Mouse (Mus musculus): ENCODE results near the gene Colq.
A peak's percentile ranks its signal among the peaks of the same experiment; 100 is the strongest.
"Not testable (repeated sequence)": the region's sequence is repeated elsewhere in the genome, so short reads cannot be mapped to it uniquely, and the experiment has no call there.

The Colq gene

DNA sequence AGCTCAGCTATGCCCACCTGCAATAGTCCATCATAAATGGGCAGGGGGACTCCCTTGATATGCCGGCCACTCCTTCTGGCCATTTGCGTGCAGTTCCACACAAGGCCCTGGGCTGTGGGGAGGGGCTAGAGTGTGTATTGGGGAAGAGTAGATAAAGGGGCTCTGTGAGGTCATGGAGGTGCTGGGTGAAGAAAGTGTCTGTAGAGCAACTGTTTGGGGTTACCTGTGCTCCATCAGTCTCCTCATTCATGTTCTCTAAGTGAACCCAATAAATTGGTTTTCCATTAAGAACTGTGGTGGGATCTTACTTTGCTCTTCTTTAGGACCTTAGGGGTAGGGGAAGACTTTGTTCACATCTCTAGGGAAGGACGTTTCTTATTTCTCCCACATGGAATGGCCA is at the start of gene Colq:
Gene Colq (minus strand): TSS at position 101 of the 400 bp plus-strand sequence.
- no peak for DNase-seq (ENCODE audit: low read depth, low spot score)

DNA sequence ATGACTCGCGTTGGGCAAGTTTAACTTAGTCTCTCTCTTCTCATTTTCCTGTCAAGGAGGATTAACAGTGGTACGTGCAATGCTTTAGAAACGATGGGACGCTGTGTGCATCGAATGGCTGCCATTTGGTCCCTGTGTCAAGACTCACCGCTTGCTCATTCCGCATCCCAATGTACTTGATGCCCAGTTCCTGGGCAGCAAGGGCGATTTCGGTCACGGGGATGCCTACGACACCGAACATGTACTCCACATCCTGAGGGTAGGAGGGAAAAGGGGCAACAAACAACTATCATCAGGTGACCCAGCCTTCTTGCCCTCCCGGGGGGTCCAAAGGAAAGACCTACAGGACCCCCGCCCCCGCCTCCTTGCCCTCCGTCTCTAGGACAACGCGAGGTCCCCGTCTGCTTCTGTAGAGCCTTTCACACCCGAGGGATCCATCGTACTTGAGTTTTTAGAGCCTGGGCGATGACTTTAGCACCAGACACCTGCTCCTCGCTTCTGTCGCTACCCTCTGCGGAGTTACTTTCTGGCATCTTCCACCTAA is 49.3 kb upstream of the Colq start, which contains the start of gene Gm49387:
Gene Gm49387 (minus strand): TSS at position 533 of the 544 bp plus-strand sequence.
- no peak for DNase-seq (ENCODE audit: low read depth, low spot score)

DNA sequence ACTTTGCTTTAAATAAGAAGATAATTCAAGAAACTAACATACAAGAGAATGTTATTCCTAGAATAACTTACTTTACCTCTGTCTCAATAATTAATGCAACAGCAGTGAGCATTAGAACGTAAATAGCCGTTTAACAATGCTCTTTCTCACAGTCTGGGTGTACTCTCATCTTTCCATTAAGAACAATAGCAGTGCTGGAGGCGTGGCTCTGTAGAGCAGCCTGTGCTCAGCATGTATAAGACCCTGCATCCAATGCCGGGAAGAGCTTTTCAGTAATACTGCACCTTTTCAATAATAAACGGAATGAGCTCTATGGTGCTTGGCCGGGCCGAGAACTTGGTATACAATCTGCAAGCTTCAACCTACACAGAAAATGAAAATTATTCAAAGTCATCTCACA is 39.5 kb upstream of the Colq start:
- no peak for DNase-seq (ENCODE audit: low read depth, low spot score)

DNA sequence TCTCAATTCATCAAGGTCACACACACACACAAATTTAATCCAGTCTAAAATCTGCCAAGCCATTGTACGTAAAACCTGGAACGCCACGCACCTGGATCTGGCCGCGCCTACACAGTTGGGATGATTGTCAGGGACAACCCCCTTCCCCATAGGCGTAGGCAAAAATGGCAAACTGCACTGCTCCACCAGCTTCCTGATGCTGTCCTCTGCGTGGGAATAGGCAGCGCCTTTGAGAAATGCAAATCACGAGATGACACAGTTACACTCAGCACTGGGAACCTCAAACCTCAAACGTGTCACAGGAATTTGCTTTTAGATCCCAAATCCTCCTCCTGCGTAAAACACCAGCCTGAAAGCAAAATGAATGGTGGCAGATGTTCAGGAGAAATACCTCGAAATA is 31.6 kb upstream of the Colq start:
- DNase-seq (ENCODE audit: low read depth, low spot score) = no peak

DNA sequence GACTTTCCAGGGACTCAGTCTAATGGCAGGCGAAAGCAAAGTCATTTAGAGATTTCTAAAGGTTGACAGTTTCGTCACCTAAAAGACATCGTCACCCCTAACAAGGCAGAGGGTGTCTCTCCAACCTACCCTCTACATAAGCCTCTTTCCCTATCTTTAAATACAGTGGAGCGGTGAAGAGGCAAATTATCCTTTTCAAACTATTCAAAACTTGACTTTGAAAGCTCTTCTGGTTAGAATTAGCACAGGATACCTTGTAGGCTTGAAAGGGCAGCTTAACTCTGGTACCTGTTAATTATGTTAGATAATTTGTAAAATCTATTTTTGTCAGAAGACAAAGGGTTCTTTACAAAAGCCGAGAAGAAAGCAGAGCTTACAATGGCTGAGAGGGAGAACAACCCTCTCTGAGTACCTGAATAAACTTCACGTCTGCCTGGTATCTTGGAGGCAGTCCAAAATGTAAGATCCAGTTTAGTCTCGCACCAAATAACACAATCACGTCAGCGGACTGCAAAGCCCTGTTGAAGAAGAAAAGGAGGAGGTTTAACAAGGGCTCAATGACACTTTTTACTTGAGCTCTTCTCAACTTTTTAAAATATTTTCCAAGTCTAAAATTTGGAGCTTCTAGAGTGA is 29.6 kb upstream of the Colq start:
- DNase-seq (ENCODE audit: low read depth, low spot score) = no peak

DNA sequence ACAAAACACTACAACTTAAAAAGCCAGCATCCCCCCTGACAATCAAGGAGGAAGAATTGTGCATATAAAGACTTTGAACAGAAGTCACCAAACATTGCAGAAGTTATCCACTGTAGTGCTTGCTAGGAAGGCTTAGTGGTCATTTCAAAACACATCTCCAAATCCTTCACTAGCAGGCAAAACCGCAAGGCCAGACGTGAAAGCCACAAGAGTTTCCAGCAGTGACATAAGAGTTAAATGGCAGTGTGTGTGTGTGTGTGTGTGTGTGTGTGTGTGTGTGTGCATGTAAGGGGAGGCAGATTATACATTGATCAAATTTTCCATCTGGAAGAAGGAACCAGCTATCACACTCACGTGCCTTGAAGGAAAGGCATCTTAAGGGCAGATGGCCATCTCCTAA is 26.9 kb upstream of the Colq start:
- no peak for DNase-seq (ENCODE audit: low read depth, low spot score)

DNA sequence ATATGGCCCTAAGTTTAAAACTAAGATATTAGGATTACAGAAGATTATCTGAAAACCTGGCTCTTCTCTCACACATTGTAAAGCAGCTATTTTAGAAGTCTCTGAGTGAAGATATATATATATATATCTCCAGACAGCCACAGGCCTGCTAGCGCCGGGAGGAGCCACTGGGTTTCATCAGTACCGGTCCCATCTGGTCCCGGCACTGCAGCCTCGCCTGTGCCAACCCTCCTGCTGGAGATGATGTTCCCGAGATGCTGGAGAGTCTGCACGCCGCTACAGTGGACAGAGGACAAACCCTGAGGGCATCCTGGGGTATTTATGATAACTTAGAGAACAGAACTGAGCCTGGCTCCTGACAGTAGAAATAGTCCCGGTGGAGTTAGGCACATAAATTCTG is 26.1 kb upstream of the Colq start:
- DNase-seq (ENCODE audit: low read depth, low spot score) = no peak

DNA sequence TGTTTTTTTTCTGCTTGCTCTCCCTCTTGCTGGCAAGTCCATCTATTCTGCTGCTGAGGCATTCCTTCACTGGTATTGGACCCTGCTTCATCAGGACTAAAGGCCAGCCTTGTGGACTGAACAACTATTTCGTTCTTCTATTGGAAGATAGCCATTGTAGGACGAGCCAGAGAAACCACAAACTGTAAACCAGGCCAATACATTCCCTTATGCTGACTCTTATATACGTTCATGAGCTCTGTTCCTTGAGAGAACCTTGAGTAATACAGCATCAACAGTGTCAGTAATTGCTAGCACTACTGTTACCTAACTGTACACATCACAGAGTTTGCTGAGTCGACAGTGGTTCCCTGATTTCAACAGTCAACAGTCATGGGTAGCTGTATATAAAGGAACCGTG is 22.5 kb upstream of the Colq start:
- no peak for DNase-seq (ENCODE audit: low read depth, low spot score)

DNA sequence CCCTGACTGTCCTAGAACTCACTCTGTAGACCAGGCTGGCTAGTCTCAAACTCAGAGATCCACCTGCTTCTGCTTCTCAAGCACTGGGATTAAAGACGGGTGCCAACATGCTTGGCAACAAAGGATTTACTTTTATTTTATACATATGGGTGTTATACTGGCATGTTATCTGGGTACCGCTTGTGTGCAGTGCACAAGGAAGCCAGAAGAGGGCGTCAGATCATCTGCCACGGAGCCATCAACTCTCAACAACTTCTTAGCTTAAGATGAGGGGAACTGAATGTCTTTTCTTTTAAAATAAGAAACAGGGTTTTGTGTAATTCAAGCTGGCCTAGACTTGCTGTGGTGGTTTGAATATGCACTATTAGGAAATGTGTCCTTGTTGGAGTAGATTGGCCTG is 20.8 kb upstream of the Colq start:
- peak; percentile 15 for DNase-seq (ENCODE audit: low read depth, low spot score)

DNA sequence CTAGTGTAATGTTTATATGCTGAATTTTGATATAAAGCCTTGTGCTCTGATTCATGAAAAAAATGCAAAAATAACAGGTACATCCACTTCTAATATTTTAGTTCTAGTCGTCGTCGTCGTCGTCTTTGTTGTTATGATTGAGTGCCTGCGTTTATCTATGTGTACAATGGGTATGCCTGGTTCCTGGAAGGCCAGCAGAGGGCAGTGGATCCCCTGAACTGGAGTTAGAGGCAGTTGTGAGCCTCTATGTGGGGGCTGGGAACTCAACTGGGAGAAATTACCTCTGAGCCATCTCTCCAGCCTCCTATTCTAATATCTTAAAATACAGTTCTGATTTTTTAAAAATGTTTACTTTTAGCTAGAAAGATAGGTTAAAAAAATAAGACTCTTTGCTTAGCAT is 14.4 kb upstream of the Colq start:
- DNase-seq (ENCODE audit: low read depth, low spot score) = peak; percentile 30

DNA sequence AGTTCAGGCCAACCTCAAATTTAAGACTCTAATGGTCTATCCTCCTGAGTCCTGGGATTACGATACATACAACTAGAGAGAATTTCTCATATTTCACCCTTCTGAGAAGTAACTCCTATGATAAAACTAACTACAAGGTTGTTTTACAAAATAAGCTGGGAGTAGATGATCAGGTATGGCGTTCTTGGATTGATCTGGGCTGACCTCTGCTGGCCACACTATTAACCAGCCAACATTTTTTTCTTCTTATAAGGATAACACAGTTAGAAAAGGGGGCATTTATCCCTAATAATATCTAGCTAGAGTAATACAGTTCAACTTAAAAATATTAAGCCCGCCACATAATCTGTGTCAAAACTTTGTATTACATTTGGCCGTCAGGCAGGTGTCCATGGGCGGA is 13.8 kb upstream of the Colq start:
- peak; percentile 16 for DNase-seq (ENCODE audit: low read depth, low spot score)

DNA sequence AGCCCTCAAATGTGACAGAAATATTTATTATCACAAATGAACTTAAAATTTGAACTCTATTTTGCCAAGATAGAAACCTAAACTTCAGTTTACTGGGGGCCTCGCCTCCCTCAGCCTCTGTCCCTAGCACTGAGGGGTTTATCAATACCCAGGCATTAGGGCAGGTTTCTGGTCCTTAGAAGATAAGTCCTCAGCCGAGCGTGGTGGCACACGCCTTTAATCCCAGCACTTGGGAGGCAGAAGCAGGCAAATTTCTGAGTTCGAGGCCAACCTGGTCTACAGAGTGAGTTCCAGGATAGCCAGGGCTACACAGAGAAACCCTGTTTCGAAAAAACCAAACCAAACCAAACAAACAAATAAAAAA is 11.5 kb upstream of the Colq start:
- DNase-seq (ENCODE audit: low read depth, low spot score) = not testable (repeated sequence)

DNA sequence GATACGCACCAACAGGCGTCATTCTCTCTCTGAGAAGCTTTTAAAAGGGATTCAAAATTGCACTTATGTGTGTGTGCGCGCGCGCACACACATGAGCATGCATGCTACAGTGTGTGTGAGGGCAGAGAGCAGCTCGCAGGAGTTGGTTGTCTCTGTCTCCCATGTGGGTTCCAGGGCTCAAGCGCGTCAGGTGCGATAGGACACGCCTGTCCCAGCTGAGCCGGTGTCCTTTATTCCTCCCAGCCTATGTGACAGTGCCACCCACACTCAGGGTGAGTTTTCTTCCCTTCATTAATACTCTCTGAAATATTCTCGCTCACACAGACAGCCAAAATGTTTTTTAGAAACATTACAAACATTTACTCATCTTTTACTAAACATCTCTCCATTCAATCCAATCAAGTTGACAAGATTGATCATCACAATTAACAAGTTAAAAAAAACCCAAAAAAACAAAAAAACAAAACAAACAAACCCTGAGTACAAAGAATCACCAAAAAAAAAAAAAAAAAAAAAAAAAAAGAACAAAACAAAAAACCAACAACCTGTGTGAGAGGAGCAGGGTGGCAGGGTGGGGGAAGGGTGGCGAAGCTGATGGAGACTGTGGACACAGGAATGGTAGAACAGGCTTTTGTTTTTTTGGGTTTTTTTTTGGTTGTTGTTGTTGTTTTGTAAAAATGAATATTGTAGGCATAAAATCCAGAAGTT is 10.9 kb upstream of the Colq start:
- no peak for DNase-seq (ENCODE audit: low read depth, low spot score)

DNA sequence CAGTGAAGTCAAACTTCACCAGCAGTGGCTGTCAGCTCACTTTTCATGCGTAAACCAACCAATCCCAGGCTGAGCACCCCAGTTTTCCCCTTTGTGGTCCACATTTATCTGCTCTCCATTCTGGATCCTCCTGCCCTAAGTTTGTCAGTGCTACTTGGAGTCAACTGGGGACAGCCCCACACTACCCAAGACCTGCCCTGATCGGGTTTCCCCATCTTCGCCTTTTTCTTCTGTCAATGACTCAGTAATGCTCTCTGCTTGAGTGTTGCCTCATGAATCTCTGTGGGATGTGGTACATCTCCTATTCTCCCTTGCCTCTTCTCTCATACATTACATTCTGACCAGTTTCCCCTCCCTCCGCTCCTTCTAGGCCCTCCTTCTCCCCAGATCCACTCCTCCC is 6.3 kb upstream of the Colq start:
- no peak for DNase-seq (ENCODE audit: low read depth, low spot score)

DNA sequence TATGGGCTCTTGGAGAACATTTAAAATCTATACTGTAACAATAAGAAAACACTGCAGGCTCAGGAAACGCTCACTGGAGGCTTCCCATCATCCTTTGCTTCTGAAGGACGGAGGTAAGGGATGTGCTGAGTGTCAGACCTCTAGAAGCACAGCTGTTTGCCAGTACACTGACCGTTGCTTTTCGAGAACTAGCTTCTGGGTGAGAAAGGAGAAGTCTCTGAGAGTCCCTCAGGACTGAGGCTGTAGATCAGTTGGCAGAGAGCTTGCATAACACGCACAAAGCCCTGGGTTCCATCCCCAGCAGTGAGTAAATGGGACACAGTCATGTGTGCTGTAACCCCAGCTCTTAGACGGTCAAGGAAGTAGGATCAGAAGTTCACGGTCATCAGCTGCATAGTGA is 5.3 kb upstream of the Colq start:
- DNase-seq (ENCODE audit: low read depth, low spot score) = no peak

DNA sequence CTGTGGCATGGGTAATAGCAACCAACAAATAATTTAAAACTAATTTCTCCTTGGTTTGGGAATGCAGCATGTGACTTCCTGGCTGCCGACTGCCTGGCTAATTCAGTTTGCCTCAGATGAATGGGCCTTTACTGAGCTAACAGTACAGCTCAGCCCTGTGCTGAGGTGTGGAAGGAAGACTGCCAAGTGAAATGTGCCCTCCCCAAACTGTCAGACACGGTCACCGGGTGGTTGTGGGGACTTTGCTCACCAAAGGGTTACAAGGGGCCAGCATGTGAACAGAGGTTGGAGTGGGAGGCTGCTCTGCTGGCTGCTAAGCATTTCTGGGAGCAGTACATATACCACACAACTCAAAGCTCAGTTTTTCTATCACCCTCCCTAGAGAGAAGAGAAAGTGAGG is 3.5 kb upstream of the Colq start:
- no peak for DNase-seq (ENCODE audit: low read depth, low spot score)

DNA sequence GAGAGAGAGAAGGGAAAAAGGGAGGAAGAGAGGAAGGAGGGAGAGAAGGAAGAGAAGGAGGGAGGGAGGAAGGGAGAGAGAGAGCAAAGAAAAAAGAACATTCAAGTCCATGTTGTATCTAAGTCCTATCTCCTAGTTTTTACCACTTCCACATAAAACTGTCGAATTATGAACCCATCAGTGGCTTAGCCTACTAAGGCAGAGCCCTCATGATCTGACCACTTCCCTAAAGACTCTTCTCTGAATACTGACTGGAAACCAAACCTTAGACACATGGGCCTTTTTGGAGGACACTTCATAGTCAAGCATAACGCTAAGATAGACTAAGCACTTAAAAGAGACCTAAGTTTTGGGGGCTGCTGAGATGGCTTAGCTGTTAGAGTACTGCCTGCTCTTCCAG is 1.9 kb upstream of the Colq start:
- no peak for DNase-seq (ENCODE audit: low read depth, low spot score)

DNA sequence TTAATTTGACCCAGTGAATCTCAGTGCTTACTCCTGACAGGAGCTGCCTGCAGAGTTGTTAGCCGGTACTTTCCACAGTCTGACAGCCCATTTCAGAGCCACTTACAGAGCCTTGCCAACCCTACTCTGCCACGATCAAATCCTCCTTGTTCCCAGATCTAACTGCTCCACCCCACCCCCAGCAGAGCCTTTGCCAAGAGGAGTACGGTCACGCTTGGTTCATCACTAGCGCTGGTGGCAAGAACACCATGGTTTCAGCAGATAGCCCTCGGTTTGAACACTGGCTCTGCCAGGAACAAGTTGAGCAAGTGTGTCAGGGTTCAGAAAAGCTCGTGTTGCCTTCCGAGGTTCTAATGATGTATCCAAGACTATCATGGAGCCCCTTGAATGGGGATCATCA is 4.7 kb downstream of the Colq start:
- no peak for DNase-seq (ENCODE audit: low read depth, low spot score)

DNA sequence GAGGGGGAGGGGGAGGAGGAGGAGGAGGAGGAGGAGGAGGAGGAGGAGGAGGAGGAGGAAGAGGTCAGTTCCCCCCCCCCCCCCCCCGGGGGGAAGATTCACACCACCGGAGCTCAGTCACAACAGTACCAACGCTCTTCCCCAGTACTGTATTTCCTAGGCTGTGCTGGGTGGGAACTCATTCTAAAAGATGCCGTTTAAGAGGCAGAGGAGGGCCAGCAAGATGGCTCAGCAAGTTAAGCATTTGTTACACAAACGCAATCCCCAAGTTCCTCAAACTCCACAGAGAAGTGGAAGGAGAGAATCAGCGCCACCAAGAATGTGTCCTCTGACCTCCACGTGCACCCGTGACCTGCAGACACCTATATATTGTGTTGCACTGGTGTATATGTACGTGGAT is 8.1 kb downstream of the Colq start:
- DNase-seq (ENCODE audit: low read depth, low spot score) = no peak

DNA sequence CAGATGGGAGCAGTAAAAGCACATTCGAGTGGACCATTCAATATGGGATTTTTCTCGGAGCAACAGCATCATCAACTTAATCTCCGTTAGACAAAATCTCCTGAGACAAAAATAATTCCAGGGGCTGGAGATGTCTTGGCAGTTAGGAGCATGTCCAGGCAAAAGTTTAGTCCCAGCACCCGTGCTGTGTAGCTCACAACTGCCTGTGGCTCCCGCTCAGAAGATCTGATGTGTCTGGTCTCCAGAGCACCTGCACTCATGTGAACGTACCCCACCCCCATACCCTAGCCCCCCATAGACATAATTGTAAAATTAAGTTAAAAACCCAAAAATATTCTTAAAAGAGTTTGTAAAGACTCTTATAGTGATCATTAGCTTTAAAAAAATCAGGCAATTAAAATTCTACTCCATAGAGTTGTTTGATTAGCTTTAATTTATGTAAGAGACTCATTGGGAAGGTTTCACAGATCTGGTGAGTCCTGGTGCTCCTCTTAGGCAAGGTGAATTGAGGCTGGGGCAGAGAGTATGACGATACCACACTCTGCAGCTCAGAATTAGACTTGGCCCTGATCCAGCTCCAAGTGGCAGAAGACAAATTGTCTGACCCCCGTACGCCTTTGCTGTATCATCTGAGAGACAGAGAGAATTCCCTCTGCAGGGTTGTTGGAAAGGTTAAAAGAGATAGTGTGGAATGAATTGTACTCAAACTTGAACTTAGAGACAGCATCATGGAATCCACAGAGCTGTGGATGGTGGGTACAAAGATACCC is 13.0 kb downstream of the Colq start:
- DNase-seq (ENCODE audit: low read depth, low spot score) = no peak

DNA sequence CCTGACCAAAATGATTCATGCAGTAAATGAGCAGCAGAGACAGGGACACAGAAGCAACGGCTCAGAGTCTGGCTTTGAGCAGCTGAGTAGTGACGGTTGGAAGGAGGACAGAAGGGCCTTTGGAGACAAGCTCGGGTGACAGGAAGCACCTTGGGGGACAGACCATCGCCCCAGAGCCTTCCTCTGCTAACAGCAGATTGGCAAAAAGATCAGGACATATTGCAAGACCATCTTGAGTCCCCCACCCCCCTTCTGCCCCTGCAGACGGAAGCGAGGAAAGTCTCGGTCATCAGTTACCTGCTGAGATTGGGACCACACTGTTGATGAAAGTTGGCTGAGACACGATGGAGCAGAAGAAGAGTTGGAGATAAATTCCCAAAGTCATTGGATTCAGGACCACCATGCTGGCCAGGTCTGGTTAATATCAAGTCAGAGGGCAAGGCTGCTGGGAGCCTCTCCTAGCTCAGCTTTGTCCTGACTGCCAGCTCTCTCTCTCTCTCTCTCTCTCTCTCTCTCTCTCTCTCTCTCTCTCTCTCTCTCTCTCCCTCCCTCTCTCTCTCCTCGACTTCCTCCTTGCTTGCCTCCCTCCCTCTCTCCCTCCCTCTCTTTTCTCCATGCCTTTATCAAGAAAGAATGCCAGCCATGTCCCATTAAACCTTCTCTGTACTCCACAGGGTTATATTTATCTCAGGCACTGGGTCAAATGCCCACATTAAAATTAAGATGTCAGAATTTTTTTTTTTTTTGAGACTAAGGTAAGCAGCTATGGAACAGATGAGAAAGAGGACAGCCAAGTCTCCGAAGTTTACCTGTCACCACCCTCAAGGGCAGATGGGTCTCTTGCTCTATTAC is 14.1 kb downstream of the Colq start:
- DNase-seq (ENCODE audit: low read depth, low spot score) = no peak

DNA sequence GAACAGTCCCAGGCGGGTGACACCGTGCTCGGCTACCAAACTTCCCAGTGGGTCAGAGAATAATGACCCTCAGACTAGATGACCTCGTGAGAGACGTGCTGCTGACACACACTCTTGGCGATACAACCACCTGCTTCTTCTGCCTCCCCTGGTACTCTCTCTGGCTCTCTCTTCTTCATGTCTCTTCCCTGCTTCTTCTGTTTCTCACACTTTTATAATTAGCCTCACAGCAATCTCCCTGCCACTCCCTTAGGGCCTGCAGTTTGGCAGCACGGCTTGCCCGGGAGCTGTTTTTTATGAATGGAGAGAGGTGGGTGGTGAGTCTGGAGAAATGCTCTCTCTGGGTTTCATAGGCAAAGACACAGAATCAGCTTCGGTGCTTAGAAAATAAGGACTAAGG is 15.3 kb downstream of the Colq start:
- DNase-seq (ENCODE audit: low read depth, low spot score) = no peak
